Mouse (Mus musculus) erythroblast, embryonic 14.5 days (primary cell): ENCODE measurements around the gene Creg1. TPM values are rescaled to one million over a fixed set of nuclear protein-coding genes. Genes with fewer than 3 reads are reported as not detected.

Source experiments
- H3K27me3 ChIP-seq: 2 replicates; pipeline ENCODE4 v1.6.1; 2012; ENCODE audit warnings: inconsistent platforms; ENCODE audit not compliant: control insufficient read depth
- H3K36me3 ChIP-seq: 2 replicates; pipeline ENCODE4 v1.6.1; 2012; ENCODE audit warnings: mild to moderate bottlenecking, inconsistent platforms; ENCODE audit not compliant: control insufficient read depth
- H3K4me1 ChIP-seq: 2 replicates; pipeline ENCODE4 v1.6.1; 2012; ENCODE audit warnings: inconsistent platforms; ENCODE audit not compliant: control insufficient read depth
- H3K4me3 ChIP-seq: replicated peaks from 2 replicates; pipeline ENCODE3; 2012; ENCODE audit warnings: moderate library complexity, mild to moderate bottlenecking, inconsistent platforms
- H3K9me3 ChIP-seq: 2 replicates; pipeline ENCODE4 v1.6.1; 2012; ENCODE audit warnings: low read length, inconsistent platforms, mixed read lengths; ENCODE audit not compliant: control insufficient read depth
- GATA1 ChIP-seq: IDR thresholded peaks from 2 replicates; pipeline ENCODE4 v1.6.1; 2012; ENCODE audit warnings: low read length, inconsistent platforms, mixed read lengths
- TAL1 ChIP-seq: IDR thresholded peaks from 3 replicates; pipeline ENCODE4 v1.6.1; 2012; ENCODE audit warnings: low read length, inconsistent platforms, mixed read lengths
- polyA plus RNA-seq: library from polyadenylated mRNA; stranded (reverse); fragments of >175 nt; gene quantifications from 2 replicates; pipeline ENCODE4 v1.2.3, GENCODE M21; 2012

Creg1 gene
- polyA plus RNA-seq, 1 experiment, result 54.6 TPM

DNA sequence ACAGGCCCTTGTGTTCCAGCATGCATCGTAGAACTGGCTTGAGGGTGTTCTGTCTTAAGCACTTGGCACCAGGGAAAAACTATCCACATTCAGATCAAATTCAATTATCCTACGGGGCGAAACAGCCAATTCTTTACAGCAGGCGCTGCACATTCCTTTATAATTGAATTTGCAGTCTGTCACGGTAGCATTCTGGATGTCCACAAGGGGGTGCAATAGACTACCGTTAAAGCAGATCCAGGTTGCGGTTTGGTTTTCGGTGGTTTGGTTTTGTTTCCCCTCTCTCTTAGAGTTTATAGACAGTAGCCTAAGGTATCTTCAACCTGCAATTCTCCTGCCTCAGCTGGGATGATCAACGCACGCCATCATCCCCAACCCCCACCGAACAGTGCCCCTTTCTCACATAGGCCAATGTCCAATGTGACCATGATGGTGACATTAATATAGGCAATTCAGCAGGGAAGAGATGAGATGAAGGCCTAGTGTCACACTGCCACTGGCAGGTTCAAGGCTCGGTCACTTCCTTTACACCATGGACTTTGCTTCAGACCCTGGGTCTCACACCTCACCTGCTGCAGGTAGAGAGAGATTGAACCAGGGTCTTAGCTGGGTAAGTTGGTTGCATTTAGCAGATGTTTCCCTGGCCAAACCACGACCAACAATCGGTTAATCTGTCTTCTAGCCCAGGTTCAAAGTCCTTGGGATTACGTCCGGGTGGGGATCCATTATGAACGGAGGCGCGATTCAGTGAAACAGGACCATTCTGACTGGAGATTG is 12.2 kb downstream of the Creg1 start:
- H3K9me3 ChIP-seq, result no peaks in the 10 kb centered on the region
- peaks cover 55% of the 10 kb centered on the region for H3K36me3 ChIP-seq

DNA sequence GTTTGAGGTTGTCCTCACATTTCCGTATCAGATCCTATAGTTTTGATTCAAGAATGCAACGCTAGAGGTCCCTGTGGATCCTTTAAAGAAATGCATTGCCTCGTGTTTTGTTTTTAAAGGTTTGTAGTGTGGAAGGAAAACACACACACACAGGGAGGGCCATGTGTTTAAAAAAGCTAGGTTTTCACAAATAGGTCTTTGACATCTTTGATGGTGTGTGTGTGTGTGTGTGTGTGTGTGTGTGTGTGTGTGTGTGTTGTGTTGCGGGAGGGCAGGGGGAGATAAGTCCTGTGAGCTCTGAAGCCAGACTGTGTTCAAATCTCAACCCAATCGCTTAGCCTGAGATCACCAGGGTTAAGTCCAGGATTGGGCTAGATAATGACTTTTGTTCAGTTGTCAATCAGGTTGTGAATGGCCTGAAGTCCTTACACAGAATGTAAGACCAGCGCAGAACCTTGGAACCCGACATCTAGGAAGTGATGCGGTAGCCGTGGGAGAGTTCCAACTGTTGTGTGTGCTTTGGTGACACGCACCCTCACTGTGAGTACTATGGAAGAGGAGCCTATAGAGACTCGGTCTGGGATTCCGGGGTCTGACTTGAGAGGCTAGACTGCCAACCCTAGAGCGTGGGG is 16.5 kb downstream of the Creg1 start:
- Histone ChIP-seq H3K4me1 (peaks cover 22% of the 10 kb centered on the region), H3K27me3 (peaks cover 3% of the 10 kb centered on the region), H3K36me3 (peaks cover 11% of the 10 kb centered on the region), H3K9me3 (no peaks in the 10 kb centered on the region), H3K4me3 (peak overlapping the region; percentile 60)
- TF ChIP-seq TAL1, result no peak
- no peak for TF ChIP-seq GATA1

More for the DNA sequence above, 12.2 kb downstream of the Creg1 start:
- H3K4me1 ChIP-seq, result peaks cover 43% of the 10 kb centered on the region
- no peaks in the 10 kb centered on the region for H3K27me3 ChIP-seq
- TF ChIP-seq TAL1, result no peak
- H3K4me3 ChIP-seq, result no peak overlapping the region

DNA sequence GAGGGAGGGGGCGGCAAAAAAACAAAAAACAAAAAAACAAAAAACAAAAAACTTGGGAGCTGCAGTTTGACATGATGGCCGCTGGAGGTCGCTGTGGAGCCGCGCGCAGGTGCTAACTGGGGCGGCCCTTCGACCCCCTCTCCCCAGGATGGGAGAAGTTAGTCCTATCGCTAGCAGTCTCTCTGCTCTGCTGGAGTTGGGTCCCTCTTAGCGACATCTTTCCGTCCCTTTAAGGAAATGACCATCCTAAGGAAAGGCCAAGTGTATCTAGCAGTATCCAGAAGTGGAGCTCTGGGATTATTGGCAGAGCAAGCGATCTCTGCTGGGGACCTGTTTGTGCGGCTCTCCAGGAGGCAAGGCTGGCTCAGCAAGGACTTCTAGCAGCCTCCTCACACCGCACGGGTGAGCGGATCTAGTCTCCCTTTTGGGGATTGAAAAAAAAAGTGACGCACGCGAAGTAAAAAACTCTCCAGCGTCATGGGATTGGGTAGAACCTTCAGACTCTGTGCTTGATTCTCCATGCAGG is 17.1 kb downstream of the Creg1 start:
- H3K9me3 ChIP-seq, result no peaks in the 10 kb centered on the region
- no peak for TF ChIP-seq TAL1
- no peak for TF ChIP-seq GATA1
- peaks cover 5% of the 10 kb centered on the region for H3K36me3 ChIP-seq

DNA sequence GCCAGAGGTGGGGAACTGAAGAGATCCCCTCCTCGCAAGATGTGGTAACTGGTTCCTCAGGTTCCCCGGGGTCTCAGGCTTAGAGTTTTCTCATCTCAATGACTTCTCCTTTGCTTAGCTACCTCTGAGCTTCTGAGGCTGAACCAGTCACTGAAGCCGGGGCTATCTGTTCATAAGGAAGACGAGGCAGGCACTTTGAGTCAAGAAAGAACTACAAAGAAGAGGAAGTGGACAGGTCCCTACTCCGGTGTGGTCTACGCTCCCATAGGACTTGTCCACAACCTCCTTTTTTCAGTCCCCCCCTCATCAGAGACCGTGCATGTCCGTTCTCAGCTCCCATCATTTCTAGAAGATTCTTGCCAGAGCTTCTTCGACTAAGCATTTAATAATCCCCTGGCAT is 17.9 kb downstream of the Creg1 start:
- no peaks in the 10 kb centered on the region for H3K36me3 ChIP-seq
- H3K4me3 ChIP-seq, result no peak overlapping the region
- no peaks in the 10 kb centered on the region for H3K9me3 ChIP-seq
- H3K27me3 ChIP-seq, result peaks cover 3% of the 10 kb centered on the region
- peaks cover 14% of the 10 kb centered on the region for H3K4me1 ChIP-seq
- TF ChIP-seq GATA1 (no peak), TAL1 (no peak)

More for the DNA sequence above, 17.1 kb downstream of the Creg1 start:
- peak overlapping the region; percentile 60 for H3K4me3 ChIP-seq
- peaks cover 18% of the 10 kb centered on the region for H3K4me1 ChIP-seq
- peaks cover 3% of the 10 kb centered on the region for H3K27me3 ChIP-seq

DNA sequence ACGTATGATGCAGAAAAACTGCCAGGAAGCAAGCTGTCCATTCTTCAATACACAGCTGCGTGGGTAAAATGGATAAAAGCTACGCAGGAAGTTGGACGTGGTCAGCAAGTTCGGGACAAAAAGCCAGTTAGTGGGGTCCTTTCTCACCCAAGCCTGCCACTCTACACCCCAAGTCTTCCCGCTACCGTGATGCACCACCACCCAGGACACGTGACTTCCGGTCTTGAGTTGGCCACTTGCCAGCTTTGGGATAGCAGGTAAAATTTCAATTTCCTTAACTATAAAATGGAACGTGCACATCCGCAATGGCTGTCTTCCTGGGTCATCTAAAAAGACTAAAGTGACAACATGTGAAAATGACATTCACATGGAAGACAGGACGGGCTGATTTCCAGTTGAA is 18.4 kb downstream of the Creg1 start:
- Histone ChIP-seq H3K9me3 (no peaks in the 10 kb centered on the region), H3K4me1 (peaks cover 12% of the 10 kb centered on the region), H3K4me3 (no peak overlapping the region), H3K27me3 (peaks cover 3% of the 10 kb centered on the region), H3K36me3 (no peaks in the 10 kb centered on the region)
- TF ChIP-seq GATA1 (no peak), TAL1 (no peak)

DNA sequence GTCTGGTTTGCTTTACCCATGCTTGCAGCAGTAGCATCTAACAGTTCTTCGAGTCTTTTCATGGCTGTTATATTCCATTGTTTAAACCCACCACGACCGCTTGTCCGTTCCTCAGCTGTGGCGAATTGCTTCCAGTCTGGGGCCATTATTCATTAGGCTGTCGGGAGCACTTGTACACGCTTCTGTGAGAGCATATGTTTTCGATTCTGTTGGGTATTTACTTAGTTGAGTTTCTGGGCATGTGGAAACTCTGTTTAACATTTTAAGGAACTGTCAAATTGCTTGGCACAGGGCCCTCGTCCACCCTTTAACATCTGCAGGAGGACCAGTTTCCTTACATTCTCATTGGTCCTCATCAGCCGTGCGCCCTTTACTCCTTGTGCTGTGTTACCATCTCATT is 22.8 kb downstream of the Creg1 start:
- no peak overlapping the region for H3K4me3 ChIP-seq
- H3K36me3 ChIP-seq, result no peaks in the 10 kb centered on the region
- no peaks in the 10 kb centered on the region; the same call in 1 of the 2 replicates for H3K4me1 ChIP-seq
- peaks cover 3% of the 10 kb centered on the region for H3K27me3 ChIP-seq
- TF ChIP-seq GATA1, result no peak
- no peak for TF ChIP-seq TAL1
- no peaks in the 10 kb centered on the region for H3K9me3 ChIP-seq

DNA sequence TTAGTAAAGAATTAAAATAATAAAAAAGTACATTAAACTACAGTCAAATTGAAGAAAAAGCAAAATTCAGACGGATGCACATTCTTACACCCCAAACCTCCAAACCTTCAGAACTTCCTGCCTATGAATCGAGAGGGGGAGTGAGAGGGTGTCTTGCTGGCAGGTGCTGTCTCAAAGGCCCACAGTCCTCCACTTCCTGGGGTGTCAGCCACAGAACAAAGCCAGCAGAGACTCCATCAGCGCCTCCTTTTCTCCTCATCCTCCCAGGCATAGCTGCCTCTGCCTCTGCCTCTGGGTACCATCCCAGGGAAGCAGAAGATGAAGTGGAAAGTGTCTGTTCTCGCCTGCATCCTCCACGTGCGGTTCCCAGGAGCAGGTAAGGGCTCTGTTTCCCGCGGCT is 25.0 kb downstream of the Creg1 start, which contains the start of gene Cd247:
Gene Cd247 (plus strand): TSS at position 171 of the 400 bp plus-strand sequence.
- no peak within 1 kb of the TSS for H3K4me3 ChIP-seq
- H3K4me1 ChIP-seq, result no peaks in the 10 kb centered on the region; the same call in 1 of the 2 replicates
- TF ChIP-seq TAL1, result no peak
- TF ChIP-seq GATA1, result no peak
- no peaks in the 10 kb centered on the region for H3K27me3 ChIP-seq
- no peaks in the 10 kb centered on the region for H3K36me3 ChIP-seq
- H3K9me3 ChIP-seq, result no peaks in the 10 kb centered on the region

DNA sequence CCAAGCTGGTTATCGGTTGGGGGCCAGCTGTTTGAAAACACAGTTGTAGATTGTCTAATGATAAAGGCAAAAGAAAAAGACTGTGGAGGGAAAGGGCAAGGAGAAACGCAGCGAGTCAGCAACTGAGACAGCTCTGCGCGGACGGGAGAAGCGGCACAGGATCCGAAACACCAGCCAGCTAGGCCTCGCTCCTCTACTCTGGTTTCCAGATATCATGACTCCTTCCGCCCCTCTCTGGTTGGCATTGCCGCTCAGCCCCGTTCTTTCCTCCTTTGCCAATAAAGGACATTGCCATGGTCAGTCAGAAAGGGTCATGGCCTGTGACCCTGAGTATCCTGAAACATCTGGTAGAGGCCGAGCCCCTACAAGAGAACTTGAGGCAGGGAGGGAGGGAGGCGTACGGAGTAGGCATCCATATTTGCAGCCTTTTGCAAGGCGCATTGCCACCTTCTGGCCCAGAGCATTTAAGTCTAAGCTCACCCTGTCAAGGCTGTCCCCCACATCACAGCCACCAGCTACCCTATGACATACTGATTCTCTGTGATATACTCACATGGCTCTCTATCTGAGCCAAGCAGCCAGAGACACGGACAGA is 25.6 kb downstream of the Creg1 start:
- H3K9me3 ChIP-seq, result no peaks in the 10 kb centered on the region
- H3K4me3 ChIP-seq, result no peak overlapping the region
- no peaks in the 10 kb centered on the region for H3K27me3 ChIP-seq
- H3K36me3 ChIP-seq, result no peaks in the 10 kb centered on the region
- TF ChIP-seq TAL1 (no peak), GATA1 (no peak)
- no peaks in the 10 kb centered on the region; the same call in 1 of the 2 replicates for H3K4me1 ChIP-seq

DNA sequence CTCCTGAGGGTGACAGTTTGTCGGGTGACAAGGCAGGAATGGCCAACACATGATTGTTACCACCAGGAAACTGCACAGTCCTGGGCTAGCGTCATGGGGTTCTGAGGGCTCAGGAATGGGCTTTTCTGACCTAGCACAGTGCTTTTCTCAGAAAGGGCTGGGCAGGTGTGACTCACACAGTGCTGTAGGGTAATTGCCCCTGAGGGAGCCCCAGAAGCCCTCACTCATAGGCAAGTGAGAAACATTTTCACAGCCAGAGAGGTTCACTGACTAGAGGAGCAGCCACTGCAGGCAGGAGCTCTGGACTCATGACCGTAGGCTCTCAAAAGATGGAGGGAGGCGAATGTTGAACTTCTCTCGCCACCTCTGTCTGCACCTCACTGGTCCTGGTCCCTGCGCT is 26.4 kb downstream of the Creg1 start:
- no peak overlapping the region for H3K4me3 ChIP-seq
- TF ChIP-seq GATA1 (no peak), TAL1 (no peak)
- no peaks in the 10 kb centered on the region for H3K9me3 ChIP-seq
- no peaks in the 10 kb centered on the region for H3K27me3 ChIP-seq
- H3K4me1 ChIP-seq, result no peaks in the 10 kb centered on the region; the same call in 1 of the 2 replicates
- H3K36me3 ChIP-seq, result no peaks in the 10 kb centered on the region
